Mouse (Mus musculus): Measurements from ENCODE around the gene Zbtb21. TPM values are rescaled to one million over a fixed set of nuclear protein-coding genes. Genes with fewer than 3 reads are reported as not detected.
"Not testable (repeated sequence)": the region's sequence is repeated elsewhere in the genome, so short reads cannot be mapped to it uniquely, and the experiment has no call there.

The Zbtb21 gene
- polyA plus RNA-seq (2015; fragmentation: Nextera tagmentation; extraction: Ambion mirVana), result 11.7 and 12.4 TPM in 2 replicates

DNA sequence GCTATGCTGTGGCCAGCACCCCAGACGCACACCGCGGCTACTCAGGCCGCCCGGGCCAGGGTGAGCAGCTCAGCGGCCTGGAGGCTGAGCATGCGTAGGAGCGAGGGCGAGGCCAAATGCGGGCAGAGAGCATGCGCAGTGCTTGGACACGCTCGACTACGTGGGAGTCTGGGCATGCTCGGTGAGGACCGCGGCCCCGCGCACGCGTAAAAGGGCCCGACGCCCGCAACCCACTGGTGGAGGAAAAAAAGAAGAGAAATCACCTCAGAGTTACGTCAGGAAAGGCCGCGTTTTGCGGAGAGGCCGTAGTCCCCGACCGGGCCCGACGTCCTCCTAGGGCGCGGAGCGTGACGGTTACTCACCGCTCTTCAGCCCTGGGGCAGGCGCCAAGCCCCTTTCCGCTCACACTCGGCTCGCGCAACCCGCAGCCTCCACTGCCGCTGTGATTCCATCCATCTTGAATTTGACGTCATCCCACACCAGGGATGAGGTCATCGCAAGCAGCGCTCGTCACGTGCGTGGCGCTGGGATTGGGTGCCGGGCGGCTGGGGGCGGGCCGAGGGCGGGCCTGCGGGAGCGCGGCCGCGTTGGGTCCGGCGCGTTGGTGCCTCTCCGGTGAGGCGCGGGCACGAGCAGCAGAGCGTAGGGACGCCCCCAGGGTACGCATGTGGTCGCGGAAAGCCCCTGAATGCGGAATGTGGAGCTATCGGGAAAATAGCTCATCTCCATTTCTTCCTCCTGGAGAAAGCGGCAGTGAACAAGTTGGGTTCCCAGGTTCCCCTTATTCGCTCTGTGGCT lies at the start of gene Zbtb21, which contains the start of gene C2cd2:
TSS of gene Zbtb21 (minus strand) at position 472 of the 798 bp plus-strand sequence.
TSS of gene C2cd2 (minus strand) at position 448 of the 798 bp plus-strand sequence.
- peak within 1 kb of the TSS; percentile 98 for H3K27ac ChIP-seq
- peak within 1 kb of the TSS; percentile 79 for H3K4me3 ChIP-seq (replicated peaks)
- H3K9me3 ChIP-seq, result no peaks in the 10 kb centered on the region
- under 1% methylated on average over 78 of the region's 78 CpGs for WGBS
- no peaks in the 10 kb centered on the region for H3K4me1 ChIP-seq (replicated peaks)
- ATAC-seq, result peak; percentile 99
- no peaks in the 10 kb centered on the region for H3K27me3 ChIP-seq (replicated peaks)
- peak within 1 kb of the TSS; percentile 70 for H3K4me2 ChIP-seq (replicated peaks)
- no peaks in the 10 kb centered on the region for H3K36me3 ChIP-seq
- H3K9ac ChIP-seq, result peak within 1 kb of the TSS; percentile 83

GRCm38 (mm10) chr16:97997383-97997731 lies 34.9 kb upstream of the Zbtb21 start:
- H3K9me3 ChIP-seq; H3K27me3 ChIP-seq (replicated peaks); H3K4me1 ChIP-seq (replicated peaks): not testable (repeated sequence)
- H3K27ac ChIP-seq, result peak overlapping the region; percentile 93
- peak; percentile 56 for ATAC-seq
- WGBS, result 0% methylated on average over 8 of the region's 8 CpGs
- peak overlapping the region; percentile 40 for H3K9ac ChIP-seq
- H3K4me2 ChIP-seq (replicated peaks), result peak overlapping the region; percentile 70
- peaks cover 10% of the 10 kb centered on the region; the same call in 1 of the 2 replicates for H3K36me3 ChIP-seq
- H3K4me3 ChIP-seq (replicated peaks), result peak overlapping the region; percentile 57

GRCm38 (mm10) chr16:97996616-97997382 lies 34.4 kb upstream of the Zbtb21 start, which contains the start of gene B230307C23Rik:
Gene B230307C23Rik, plus strand, starts transcription at chr16:97997315.
- peak within 1 kb of the TSS; percentile 56 for H3K9ac ChIP-seq
- H3K27me3 ChIP-seq (replicated peaks), result no peaks in the 10 kb centered on the region
- H3K9me3 ChIP-seq, result 0 out of 2 replicates have a peak, but pooled peaks cover 7% of the 10 kb centered on the region
- peak within 1 kb of the TSS; percentile 70 for H3K4me2 ChIP-seq (replicated peaks)
- H3K4me3 ChIP-seq (replicated peaks), result peak within 1 kb of the TSS; percentile 57
- ATAC-seq, result peak; percentile 99
- H3K36me3 ChIP-seq, result 0 out of 2 replicates have a peak, but pooled peaks cover 7% of the 10 kb centered on the region
- 2% methylated on average over 22 of the region's 22 CpGs for WGBS
- peaks cover 6% of the 10 kb centered on the region; the same call in 1 of the 2 replicates for H3K4me1 ChIP-seq (replicated peaks)
- peak within 1 kb of the TSS; percentile 93 for H3K27ac ChIP-seq

DNA sequence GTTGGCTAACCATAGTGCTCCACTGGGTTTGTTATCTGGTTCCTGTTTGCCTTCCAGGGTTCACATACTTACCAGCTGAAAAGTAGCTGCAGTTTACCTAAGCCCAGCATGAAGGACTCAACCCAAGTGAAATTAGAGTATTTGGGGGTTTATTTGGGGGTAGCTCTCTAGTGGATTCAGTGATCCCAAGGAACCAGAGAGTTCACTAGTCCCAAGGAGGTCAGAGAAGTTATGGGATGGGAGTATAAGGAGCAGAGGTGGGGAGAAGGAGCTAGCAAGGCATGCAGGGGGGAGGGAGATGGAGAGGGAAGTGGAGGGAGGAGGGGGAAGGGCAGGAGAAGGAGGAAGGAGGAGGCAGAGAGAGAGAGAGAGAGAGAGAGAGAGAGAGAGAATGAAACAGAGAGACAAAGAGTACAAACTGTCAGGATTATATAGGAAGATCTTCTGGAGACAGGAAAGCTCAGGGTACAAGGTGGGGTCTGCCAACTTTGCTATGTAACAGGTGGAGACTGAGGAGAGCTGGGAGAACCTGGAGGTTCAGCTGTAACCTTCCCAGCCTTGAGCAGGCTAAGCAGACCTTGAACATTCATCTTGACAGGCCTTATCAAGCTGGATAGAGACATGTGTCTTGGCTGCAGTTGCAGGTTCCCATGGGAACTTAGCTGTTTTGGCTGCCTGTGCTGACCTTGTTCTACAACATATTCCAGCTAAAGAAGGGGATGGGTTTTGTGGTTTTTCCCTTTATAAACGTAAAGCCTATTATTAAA lies 33.6 kb upstream of the Zbtb21 start:
- H3K4me1 ChIP-seq (replicated peaks), result peaks cover 6% of the 10 kb centered on the region; the same call in 1 of the 2 replicates
- ATAC-seq, result peak; percentile 23
- peak overlapping the region; percentile 70 for H3K4me2 ChIP-seq (replicated peaks)
- peak overlapping the region; percentile 57 for H3K4me3 ChIP-seq (replicated peaks)
- no peaks in the 10 kb centered on the region for H3K27me3 ChIP-seq (replicated peaks)
- WGBS, result 19% methylated on average over 1 of the region's 1 CpGs
- H3K9ac ChIP-seq, result peak overlapping the region; percentile 56; the same call in 1 of the 2 replicates
- 0 out of 2 replicates have a peak, but pooled peaks cover 7% of the 10 kb centered on the region for H3K36me3 ChIP-seq
- 0 out of 2 replicates have a peak, but pooled peaks cover 7% of the 10 kb centered on the region for H3K9me3 ChIP-seq
- H3K27ac ChIP-seq, result peak overlapping the region; percentile 93

DNA sequence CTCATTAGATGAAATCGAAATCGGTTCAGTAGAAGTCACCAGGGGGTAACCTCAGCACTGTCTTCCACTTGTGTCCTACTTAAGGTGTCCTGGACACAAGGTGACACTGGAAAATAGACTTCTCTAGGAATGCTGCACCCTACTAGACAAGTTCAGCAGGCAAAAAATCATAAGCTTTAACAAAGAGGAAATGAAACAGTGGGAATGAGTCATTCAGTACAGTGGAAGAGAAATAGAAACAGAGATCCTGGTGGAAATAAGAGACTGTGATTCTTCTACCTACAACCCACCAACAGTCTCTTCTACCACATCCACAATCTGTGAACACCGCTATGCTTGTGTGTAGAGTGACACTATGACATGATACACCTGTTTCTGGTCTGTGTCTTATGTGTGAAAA lies 30.1 kb upstream of the Zbtb21 start:
- not testable (repeated sequence) for H3K36me3 ChIP-seq; H3K9ac ChIP-seq; H3K9me3 ChIP-seq; H3K27ac ChIP-seq; H3K4me2 ChIP-seq (replicated peaks); H3K4me3 ChIP-seq (replicated peaks); H3K27me3 ChIP-seq (replicated peaks); H3K4me1 ChIP-seq (replicated peaks); ATAC-seq
- 69% methylated on average over 3 of the region's 3 CpGs for WGBS

DNA sequence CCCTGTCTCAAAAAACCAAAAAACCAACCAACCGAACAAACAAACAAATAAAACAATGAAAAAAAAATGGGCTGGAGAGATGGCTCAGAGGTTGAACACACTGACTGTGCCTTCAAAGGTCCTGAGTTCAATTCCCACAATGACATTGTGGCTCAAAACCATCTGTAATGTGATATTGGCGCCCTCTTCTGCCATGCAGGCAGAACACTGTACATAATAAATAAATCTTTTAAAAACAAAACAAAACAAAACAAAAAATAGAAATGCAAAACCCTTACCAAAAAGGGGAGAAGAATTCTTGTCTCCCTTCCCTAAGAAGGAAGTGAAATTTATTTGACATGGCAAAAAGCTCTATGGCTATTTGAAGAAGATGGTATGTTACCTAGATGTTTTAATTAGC lies 29.1 kb upstream of the Zbtb21 start:
- Histone ChIP-seq H3K27ac (no peak overlapping the region), H3K9me3 (no peaks in the 10 kb centered on the region), H3K36me3 (no peaks in the 10 kb centered on the region), H3K27me3 (replicated peaks) (no peaks in the 10 kb centered on the region), H3K4me1 (replicated peaks) (no peaks in the 10 kb centered on the region), H3K4me3 (replicated peaks) (no peak overlapping the region), H3K4me2 (replicated peaks) (no peak overlapping the region), H3K9ac (no peak overlapping the region)
- no peak for ATAC-seq
- 80% methylated on average over 2 of the region's 2 CpGs for WGBS

- no peaks in the 10 kb centered on the region for H3K36me3 ChIP-seq
- H3K9me3 ChIP-seq, result no peaks in the 10 kb centered on the region
- H3K4me3 ChIP-seq (replicated peaks), result no peak overlapping the region
- no peaks in the 10 kb centered on the region for H3K4me1 ChIP-seq (replicated peaks)
- ATAC-seq, result no peak
- no peaks in the 10 kb centered on the region for H3K27me3 ChIP-seq (replicated peaks)
- H3K27ac ChIP-seq, result no peak overlapping the region
- 69% methylated on average over 5 of the region's 5 CpGs for WGBS
- H3K9ac ChIP-seq, result no peak overlapping the region
- H3K4me2 ChIP-seq (replicated peaks), result no peak overlapping the region
Observed at GRCm38 (mm10) chr16:97984589-97984988, 22.2 kb upstream of the Zbtb21 start.

DNA sequence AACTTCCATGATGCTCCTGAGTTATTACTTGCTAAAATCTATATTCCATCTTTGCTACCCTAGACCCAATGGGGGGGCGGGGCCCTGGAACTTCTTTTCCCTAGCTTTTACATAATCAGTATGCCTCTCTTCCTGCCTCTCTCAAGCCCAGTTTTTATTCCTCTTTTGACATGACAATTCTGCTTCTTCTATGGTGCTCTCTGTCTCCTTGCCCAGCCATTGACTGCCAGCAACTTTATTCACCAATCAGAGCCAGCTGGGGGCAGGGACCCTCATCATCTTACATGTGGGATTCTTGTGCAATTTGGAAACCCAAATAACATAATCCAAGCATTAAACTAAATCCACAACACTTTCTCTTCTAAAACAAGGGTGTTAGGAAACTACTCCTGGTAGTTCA lies 18.9 kb upstream of the Zbtb21 start:
- Histone ChIP-seq H3K27me3 (replicated peaks) (no peaks in the 10 kb centered on the region), H3K36me3 (no peaks in the 10 kb centered on the region), H3K4me2 (replicated peaks) (no peak overlapping the region), H3K9ac (no peak overlapping the region), H3K27ac (no peak overlapping the region), H3K4me1 (replicated peaks) (no peaks in the 10 kb centered on the region), H3K9me3 (no peaks in the 10 kb centered on the region), H3K4me3 (replicated peaks) (no peak overlapping the region)
- 90% methylated on average over 1 of the region's 1 CpGs for WGBS
- ATAC-seq, result no peak

GRCm38 (mm10) chr16:97977722-97978121 lies 15.3 kb upstream of the Zbtb21 start:
- WGBS, result 91% methylated on average over 3 of the region's 3 CpGs
- H3K4me1 ChIP-seq (replicated peaks), result no peaks in the 10 kb centered on the region
- ATAC-seq, result no peak
- H3K27me3 ChIP-seq (replicated peaks), result no peaks in the 10 kb centered on the region
- no peak overlapping the region for H3K27ac ChIP-seq
- H3K9me3 ChIP-seq, result no peaks in the 10 kb centered on the region
- no peaks in the 10 kb centered on the region for H3K36me3 ChIP-seq
- no peak overlapping the region for H3K9ac ChIP-seq
- no peak overlapping the region for H3K4me3 ChIP-seq (replicated peaks)
- no peak overlapping the region for H3K4me2 ChIP-seq (replicated peaks)

- 43% methylated on average over 1 of the region's 1 CpGs for WGBS
- H3K9ac ChIP-seq, result no peak overlapping the region
Observed at GRCm38 (mm10) chr16:97977277-97977676, 14.9 kb upstream of the Zbtb21 start.

DNA sequence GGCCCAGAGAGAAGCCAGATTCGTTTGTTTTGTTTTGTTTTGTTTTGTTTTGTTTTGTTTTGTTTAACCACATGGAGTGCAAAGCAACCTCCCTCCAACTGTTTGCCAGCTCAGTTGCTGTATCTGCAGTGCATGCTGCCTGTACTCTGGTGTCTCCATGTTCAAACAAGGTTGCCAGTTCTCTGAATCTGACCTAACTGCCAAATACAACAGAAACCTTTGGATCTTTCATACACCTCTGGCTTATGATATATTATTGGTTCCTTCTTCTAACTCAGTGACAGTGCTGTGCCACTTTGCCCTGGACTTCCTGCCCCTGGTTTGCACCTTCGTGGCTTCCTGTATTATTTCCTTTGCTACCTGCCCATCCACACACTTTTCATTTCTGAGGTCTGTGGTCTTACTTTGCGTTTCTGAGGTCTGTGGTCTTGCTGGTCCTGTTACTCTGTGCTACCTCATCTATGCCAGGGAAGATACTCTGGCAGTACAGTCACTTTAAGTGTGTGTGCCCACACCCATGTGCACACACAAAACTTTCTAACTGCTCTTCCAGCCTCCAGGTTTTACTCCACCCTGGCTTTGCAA lies 1.6 kb upstream of the Zbtb21 start:
- no peaks in the 10 kb centered on the region for H3K4me1 ChIP-seq (replicated peaks)

More at GRCm38 (mm10) chr16:97977277-97977676, 14.9 kb upstream of the Zbtb21 start:
- Histone ChIP-seq H3K4me3 (replicated peaks) (no peak overlapping the region), H3K4me2 (replicated peaks) (no peak overlapping the region), H3K9me3 (no peaks in the 10 kb centered on the region), H3K4me1 (replicated peaks) (no peaks in the 10 kb centered on the region), H3K27ac (no peak overlapping the region), H3K27me3 (replicated peaks) (no peaks in the 10 kb centered on the region), H3K36me3 (no peaks in the 10 kb centered on the region)
- no peak for ATAC-seq

More for the DNA sequence above, 1.6 kb upstream of the Zbtb21 start:
- Histone ChIP-seq H3K4me3 (replicated peaks) (no peak overlapping the region), H3K27me3 (replicated peaks) (no peaks in the 10 kb centered on the region), H3K9ac (no peak overlapping the region), H3K9me3 (no peaks in the 10 kb centered on the region), H3K27ac (no peak overlapping the region), H3K4me2 (replicated peaks) (no peak overlapping the region), H3K36me3 (no peaks in the 10 kb centered on the region)
- no peak for ATAC-seq
- 84% methylated on average over 3 of the region's 3 CpGs for WGBS

Data from intestine, embryonic 15.5 days (tissue).